Mouse (Mus musculus) midbrain, embryonic 10.5 days (tissue): ENCODE data around the gene Lrp11. TPM values are rescaled to one million over a fixed set of nuclear protein-coding genes. Genes with fewer than 3 reads are reported as not detected.
"Not testable (repeated sequence)": the region's sequence is repeated elsewhere in the genome, so short reads cannot be mapped to it uniquely, and the experiment has no call there.

Experiments
- DNase-seq: peaks from one replicate; pipeline ENCODE4 v3.0.0-alpha.2; 2017; ENCODE audit warnings: low spot score
- H3K27ac ChIP-seq: fragments of 300-500 bp; sonication (generic); replicated peaks from 2 replicates; pipeline ENCODE4 v1.5.1; 2016; ENCODE audit warnings: mild to moderate bottlenecking
- H3K27me3 ChIP-seq: fragments of 300-500 bp; sonication (generic); 2 replicates; pipeline ENCODE4 v1.6.1; 2016; ENCODE audit warnings: low read depth, mild to moderate bottlenecking; ENCODE audit not compliant: poor library complexity, severe bottlenecking
- H3K36me3 ChIP-seq: fragments of 300-500 bp; sonication (generic); 2 replicates; pipeline ENCODE4 v1.6.1; 2016; ENCODE audit warnings: mild to moderate bottlenecking, moderate library complexity
- H3K4me1 ChIP-seq: fragments of 300-500 bp; sonication (generic); 2 replicates; pipeline ENCODE4 v1.6.1; 2016
- H3K4me3 ChIP-seq: fragments of 300-500 bp; sonication (generic); 2 replicates; pipeline ENCODE4 v1.5.1; 2016; ENCODE audit warnings: mild to moderate bottlenecking, moderate library complexity
- H3K9me3 ChIP-seq: fragments of 300-500 bp; sonication (generic); replicated peaks from 2 replicates; pipeline ENCODE4 v1.6.1; 2016; ENCODE audit warnings: mild to moderate bottlenecking
- WGBS: fragments of 180-500 bp; shearing (Covaris S2); methylation state at CpG from one replicate; pipeline ENCODE4 v1.1.7; 2016; 5-methylcytosine and 5-hydroxymethylcytosine counted together
- polyA plus RNA-seq: library from polyadenylated mRNA; unstranded; fragments of >200 nt; fragmentation: Nextera tagmentation; extraction: Ambion mirVana; gene quantifications from 2 replicates; pipeline ENCODE4 v1.2.1, GENCODE M21; 2016

Lrp11 gene
- polyA plus RNA-seq, 1 experiment from 2014 or later, result 6.9 TPM

DNA sequence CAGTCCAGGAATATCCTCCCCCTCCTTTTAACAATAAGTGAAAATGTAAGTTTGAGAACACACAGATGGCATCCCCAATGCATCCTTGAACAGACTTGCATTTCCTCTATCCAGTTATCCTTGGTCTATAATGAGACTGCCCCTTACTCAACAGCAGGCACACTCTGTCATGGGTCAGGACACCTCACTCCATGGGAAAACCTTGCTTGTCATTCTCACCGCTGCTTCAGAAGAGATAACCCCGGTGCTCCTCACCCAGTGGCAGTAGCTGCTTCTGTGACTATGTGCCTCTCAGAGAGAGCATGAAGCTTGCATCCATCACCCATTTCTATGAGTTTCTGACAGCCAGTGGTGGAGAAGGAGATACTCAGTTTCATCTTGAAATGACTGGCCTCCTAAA lies 16.8 kb downstream of the Lrp11 start:
- H3K36me3 ChIP-seq, result peaks cover 9% of the 10 kb centered on the region; the same call in 1 of the 2 replicates
- no peaks in the 10 kb centered on the region for H3K27me3 ChIP-seq
- H3K27ac ChIP-seq, result no peak overlapping the region
- no peak overlapping the region for H3K4me3 ChIP-seq
- 91% methylated on average over 2 of the region's 2 CpGs for WGBS
- no peaks in the 10 kb centered on the region for H3K4me1 ChIP-seq
- no peaks in the 10 kb centered on the region for H3K9me3 ChIP-seq
- DNase-seq, result no peak

DNA sequence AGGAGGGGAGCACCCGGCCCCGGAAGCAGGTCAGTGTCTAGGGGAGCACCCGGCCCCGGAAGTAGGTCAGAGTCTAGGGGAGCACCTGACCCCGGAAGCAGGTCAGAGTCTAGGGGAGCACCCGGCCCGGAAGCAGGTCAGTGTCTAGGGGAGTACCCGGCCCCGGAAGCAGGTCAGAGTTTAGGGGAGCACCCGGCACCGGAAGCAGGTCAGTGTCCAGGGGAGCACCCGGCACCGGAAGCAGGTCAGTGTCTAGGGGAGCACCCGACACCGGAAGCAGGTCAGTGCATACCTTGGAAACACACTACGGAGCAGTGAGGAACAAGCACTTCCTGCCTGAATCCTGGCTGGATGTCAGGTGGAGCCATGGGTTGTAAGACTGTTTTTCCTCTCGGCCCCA lies 19.0 kb downstream of the Lrp11 start:
- no peaks in the 10 kb centered on the region for H3K4me1 ChIP-seq
- whole genome bisulfite sequencing, result 92% methylated on average over 17 of the region's 17 CpGs
- H3K27ac ChIP-seq, result no peak overlapping the region
- no peak for DNase-seq
- no peaks in the 10 kb centered on the region for H3K27me3 ChIP-seq
- H3K9me3 ChIP-seq, result no peaks in the 10 kb centered on the region
- no peak overlapping the region for H3K4me3 ChIP-seq
- H3K36me3 ChIP-seq, result peaks cover 9% of the 10 kb centered on the region; the same call in 1 of the 2 replicates

- no peak for DNase-seq
- no peaks in the 10 kb centered on the region for H3K4me1 ChIP-seq
- 58% methylated on average over 6 of the region's 6 CpGs for WGBS
- H3K4me3 ChIP-seq, result no peak overlapping the region
- peaks cover 11% of the 10 kb centered on the region for H3K9me3 ChIP-seq
- H3K27ac ChIP-seq, result no peak overlapping the region
- H3K27me3 ChIP-seq, result no peaks in the 10 kb centered on the region
- H3K36me3 ChIP-seq, result peaks cover 14% of the 10 kb centered on the region
Observed at GRCm38 (mm10) chr10:7611647-7612046, 22.0 kb downstream of the Lrp11 start.

GRCm38 (mm10) chr10:7612210-7612609 lies 22.6 kb downstream of the Lrp11 start:
- not testable (repeated sequence) for DNase-seq, H3K4me1 ChIP-seq, H3K27me3 ChIP-seq, H3K4me3 ChIP-seq, H3K27ac ChIP-seq
- Histone ChIP-seq H3K9me3 (peaks cover 11% of the 10 kb centered on the region), H3K36me3 (peaks cover 17% of the 10 kb centered on the region)

DNA sequence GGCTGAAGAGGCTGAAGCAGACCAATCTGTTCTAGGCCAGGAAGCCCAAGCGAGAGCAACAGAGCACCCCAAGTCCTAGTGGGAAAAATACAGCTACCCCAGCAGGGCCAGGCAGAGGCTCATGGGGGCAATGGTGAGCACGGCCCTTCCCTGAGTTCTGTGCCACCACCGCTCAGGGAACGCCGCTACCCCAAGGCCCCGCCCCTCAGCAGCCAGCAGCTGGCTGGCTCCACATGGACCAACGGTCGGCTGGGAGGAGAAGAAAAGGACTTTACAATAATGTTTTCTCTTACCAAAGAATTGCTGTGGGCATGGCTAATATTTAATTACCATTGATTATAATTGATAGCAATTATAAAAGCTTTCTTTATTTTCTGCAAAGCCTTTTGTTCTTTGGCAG lies 25.2 kb downstream of the Lrp11 start:
- H3K36me3 ChIP-seq, result peaks cover 14% of the 10 kb centered on the region
- no peaks in the 10 kb centered on the region for H3K27me3 ChIP-seq
- H3K27ac ChIP-seq, result no peak overlapping the region
- peaks cover 11% of the 10 kb centered on the region for H3K9me3 ChIP-seq
- no peak overlapping the region for H3K4me3 ChIP-seq
- no peak for DNase-seq
- H3K4me1 ChIP-seq, result no peaks in the 10 kb centered on the region
- 91% methylated on average over 8 of the region's 8 CpGs for WGBS

GRCm38 (mm10) chr10:7617146-7617545 lies 27.5 kb downstream of the Lrp11 start:
- H3K9me3 ChIP-seq, result peaks cover 11% of the 10 kb centered on the region
- not testable (repeated sequence) for H3K36me3 ChIP-seq, H3K27ac ChIP-seq, H3K27me3 ChIP-seq, DNase-seq, H3K4me1 ChIP-seq, H3K4me3 ChIP-seq
- 82% methylated on average over 11 of the region's 11 CpGs for whole genome bisulfite sequencing

DNA sequence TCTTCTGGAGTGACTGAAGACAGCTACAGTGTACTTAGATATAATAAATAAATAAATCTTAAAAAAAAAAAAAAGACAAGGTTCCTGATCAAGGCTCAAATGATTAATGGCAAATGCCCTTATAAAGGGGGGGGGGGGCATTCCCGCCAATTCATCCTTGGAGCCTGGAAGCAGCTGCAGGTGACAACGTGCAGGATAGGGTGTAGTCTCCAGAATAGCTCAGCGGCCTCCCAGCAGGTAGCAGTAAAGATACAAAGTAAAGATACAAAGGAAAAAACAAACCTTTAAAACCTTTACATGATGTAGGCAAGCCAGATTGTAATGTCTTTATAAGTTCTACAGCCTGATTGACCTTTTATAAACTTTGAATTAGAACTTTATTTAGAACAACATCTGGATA lies 28.0 kb downstream of the Lrp11 start:
- not testable (repeated sequence) for H3K36me3 ChIP-seq, DNase-seq, H3K4me3 ChIP-seq, H3K27me3 ChIP-seq, H3K27ac ChIP-seq, H3K4me1 ChIP-seq
- WGBS, result 32% methylated on average over 3 of the region's 3 CpGs
- H3K9me3 ChIP-seq, result peaks cover 11% of the 10 kb centered on the region

GRCm38 (mm10) chr10:7619821-7620241 lies 30.2 kb downstream of the Lrp11 start:
- H3K27me3 ChIP-seq, result no peaks in the 10 kb centered on the region
- H3K27ac ChIP-seq, result no peak overlapping the region
- peaks cover 11% of the 10 kb centered on the region for H3K36me3 ChIP-seq
- no peak overlapping the region for H3K4me3 ChIP-seq
- H3K9me3 ChIP-seq, result peaks cover 2% of the 10 kb centered on the region
- WGBS, result 83% methylated on average over 5 of the region's 5 CpGs
- DNase-seq, result no peak
- 0 out of 2 replicates have a peak, but pooled peaks cover 3% of the 10 kb centered on the region for H3K4me1 ChIP-seq

GRCm38 (mm10) chr10:7620723-7621122 lies 31.1 kb downstream of the Lrp11 start:
- no peak for DNase-seq
- 70% methylated on average over 5 of the region's 5 CpGs for WGBS
- no peaks in the 10 kb centered on the region for H3K27me3 ChIP-seq

GRCm38 (mm10) chr10:7622378-7622777 lies 32.8 kb downstream of the Lrp11 start:
- DNase-seq, result no peak
- no peaks in the 10 kb centered on the region for H3K9me3 ChIP-seq
- H3K27ac ChIP-seq, result no peak overlapping the region
- 0 out of 2 replicates have a peak, but pooled peaks cover 3% of the 10 kb centered on the region for H3K4me1 ChIP-seq
- H3K4me3 ChIP-seq, result no peak overlapping the region
- 92% methylated on average over 3 of the region's 3 CpGs for WGBS
- H3K27me3 ChIP-seq, result no peaks in the 10 kb centered on the region
- peaks cover 8% of the 10 kb centered on the region for H3K36me3 ChIP-seq

More at GRCm38 (mm10) chr10:7620723-7621122, 31.1 kb downstream of the Lrp11 start:
- H3K4me3 ChIP-seq, result no peak overlapping the region
- H3K27ac ChIP-seq, result no peak overlapping the region
- H3K36me3 ChIP-seq, result peaks cover 9% of the 10 kb centered on the region
- no peaks in the 10 kb centered on the region for H3K9me3 ChIP-seq
- H3K4me1 ChIP-seq, result 0 out of 2 replicates have a peak, but pooled peaks cover 3% of the 10 kb centered on the region

- H3K27ac ChIP-seq, result no peak overlapping the region
- 99% methylated on average over 3 of the region's 3 CpGs for WGBS
- H3K36me3 ChIP-seq, result peaks cover 24% of the 10 kb centered on the region
- H3K27me3 ChIP-seq, result no peaks in the 10 kb centered on the region
- 0 out of 2 replicates have a peak, but pooled peaks cover 3% of the 10 kb centered on the region for H3K4me1 ChIP-seq
- DNase-seq, result no peak
- H3K4me3 ChIP-seq, result no peak overlapping the region
- H3K9me3 ChIP-seq, result no peaks in the 10 kb centered on the region
Observed at GRCm38 (mm10) chr10:7623861-7624518, 34.4 kb downstream of the Lrp11 start.

GRCm38 (mm10) chr10:7629092-7629491 lies 39.5 kb downstream of the Lrp11 start:
- no peaks in the 10 kb centered on the region for H3K27me3 ChIP-seq
- H3K9me3 ChIP-seq, result no peaks in the 10 kb centered on the region
- no peaks in the 10 kb centered on the region for H3K4me1 ChIP-seq
- H3K4me3 ChIP-seq, result no peak overlapping the region
- DNase-seq, result no peak
- no peak overlapping the region for H3K27ac ChIP-seq
- WGBS, result 94% methylated on average over 4 of the region's 4 CpGs
- H3K36me3 ChIP-seq, result peaks cover 57% of the 10 kb centered on the region

DNA sequence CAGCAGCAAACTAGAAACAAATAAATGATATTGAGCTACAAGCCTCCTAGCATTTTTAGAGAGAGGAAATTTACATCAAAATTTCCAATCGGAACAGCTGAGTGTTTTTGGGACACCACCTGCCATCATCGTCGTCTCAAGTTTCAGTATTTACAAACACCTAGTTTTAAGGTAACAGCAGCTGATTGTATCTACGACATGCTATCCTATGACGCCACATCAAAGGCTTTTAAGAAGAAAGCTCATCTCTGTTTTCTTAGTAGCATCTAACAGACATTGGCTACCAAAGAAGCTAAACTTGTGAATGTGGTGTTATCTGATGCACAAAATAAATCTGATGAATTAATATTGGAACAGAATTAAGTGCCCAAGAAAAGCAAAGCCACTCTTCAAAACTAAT lies 40.7 kb downstream of the Lrp11 start:
- DNase-seq, result no peak
- no peak overlapping the region for H3K4me3 ChIP-seq
- peaks cover 54% of the 10 kb centered on the region for H3K36me3 ChIP-seq
- no peaks in the 10 kb centered on the region for H3K9me3 ChIP-seq
- no peak overlapping the region for H3K27ac ChIP-seq
- no peaks in the 10 kb centered on the region for H3K4me1 ChIP-seq
- 96% methylated on average over 5 of the region's 5 CpGs for WGBS
- H3K27me3 ChIP-seq, result no peaks in the 10 kb centered on the region
